Mouse (Mus musculus): ENCODE results near the gene Fkbp10. TPM values are rescaled to one million over a fixed set of nuclear protein-coding genes. Genes with fewer than 3 reads are reported as not detected.

Gene Fkbp10
- 4.4 and 6.1 TPM in 2 replicates for polyA plus RNA-seq (2012; rRNA removed)

DNA sequence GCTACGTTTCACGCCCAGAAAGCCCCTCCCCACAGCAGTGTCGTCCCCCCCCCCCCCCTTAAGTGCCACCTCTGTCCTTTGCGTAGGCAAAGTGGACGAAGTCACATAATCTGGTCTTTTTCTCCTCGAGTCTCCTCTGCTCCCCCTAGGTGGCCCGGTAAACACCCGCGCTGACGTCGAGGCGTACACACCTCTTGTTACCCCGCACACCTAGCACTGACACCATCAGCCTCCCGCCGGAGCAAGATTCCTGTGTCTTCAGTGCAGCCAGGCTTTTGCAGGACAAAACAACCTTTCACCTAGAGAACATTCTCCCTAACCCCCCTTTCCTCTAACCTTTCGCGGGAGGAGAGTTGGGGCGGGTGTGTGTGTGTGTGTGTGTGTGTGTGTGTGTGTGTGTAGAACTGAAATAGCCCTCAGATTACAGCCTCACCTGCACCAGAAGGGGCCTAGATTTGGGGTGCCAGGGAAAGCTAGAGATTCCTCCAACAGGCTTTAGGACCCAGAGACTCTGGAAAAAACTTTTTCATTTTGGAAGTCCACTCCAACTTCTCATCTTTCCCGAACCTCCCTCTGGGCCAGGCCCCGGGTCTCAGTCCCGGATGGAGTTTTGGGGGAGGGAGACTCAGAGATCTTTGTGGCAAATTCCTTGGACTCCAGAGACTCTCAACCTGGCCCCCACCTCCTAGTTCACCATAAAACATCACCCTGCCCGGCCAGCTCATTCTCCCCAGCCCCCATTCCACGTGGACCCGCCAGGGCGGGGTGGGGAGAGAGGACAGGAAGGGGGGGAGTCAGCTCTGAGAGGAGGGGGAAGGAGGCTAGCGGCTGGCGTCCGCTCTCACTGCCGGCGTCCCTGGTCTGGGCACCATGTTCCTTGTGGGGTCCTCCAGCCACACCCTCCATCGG, at the start of gene Fkbp10:
Fkbp10 (plus strand) TSS at position 784 of the 909 bp plus-strand sequence.

GRCm38 (mm10) chr11:100397600-100398389, 17.7 kb upstream of the Fkbp10 start, which contains the start of gene Jup:
TSS of gene Jup (minus strand) at chr11:100397763.

GRCm38 (mm10) chr11:100414021-100414913, 1.2 kb upstream of the Fkbp10 start, which contains the start of gene P3h4:
TSS of gene P3h4 (minus strand) at chr11:100414836.

GRCm38 (mm10) chr11:100441797-100442196, 26.3 kb downstream of the Fkbp10 start, which contains the start of the genes Nt5c3b and Klhl10:
TSS of gene Nt5c3b (minus strand) at chr11:100441808.
TSS of gene Klhl10 (plus strand) at chr11:100441917.

GRCm38 (mm10) chr11:100472197-100472934, 56.9 kb downstream of the Fkbp10 start, which contains the start of gene Klhl11:
TSS of gene Klhl11 (minus strand) at chr11:100472741.

Other genes starting within 250 kb of the Fkbp10 start
- not detected in 2 replicates for gene Krt9, start 222.5 kb upstream of the Fkbp10 start, polyA plus RNA-seq (2012; rRNA removed)
- gene Krt14, start 208.1 kb upstream of the Fkbp10 start, polyA plus RNA-seq (2012; rRNA removed) = 0.17 and 0.45 TPM in 2 replicates
- gene Krt16, start 166.8 kb upstream of the Fkbp10 start, polyA plus RNA-seq (2012; rRNA removed) = not detected in 2 replicates
- gene Krt17, start 154.7 kb upstream of the Fkbp10 start, polyA plus RNA-seq (2012; rRNA removed) = 0.05 and 0.21 TPM in 2 replicates
- not detected in 2 replicates for gene Krt42, start 145.8 kb upstream of the Fkbp10 start, polyA plus RNA-seq (2012; rRNA removed)
- 227 and 233 TPM in 2 replicates for gene Eif1, start 95.8 kb upstream of the Fkbp10 start, polyA plus RNA-seq (2012; rRNA removed)
- gene Gast, start 81.3 kb upstream of the Fkbp10 start, polyA plus RNA-seq (2012; rRNA removed) = not detected in 2 replicates
- gene Hap1, start 59.6 kb upstream of the Fkbp10 start, polyA plus RNA-seq (2012; rRNA removed) = 0.32 and 0.38 TPM in 2 replicates
- gene Jup, start 17.9 kb upstream of the Fkbp10 start, polyA plus RNA-seq (2012; rRNA removed) = 7.5 and 8.3 TPM in 2 replicates
- gene P3h4, start 861 bp upstream of the Fkbp10 start, polyA plus RNA-seq (2012; rRNA removed) = 2.7 and 3.2 TPM in 2 replicates
- 12.3 and 13.1 TPM in 2 replicates for gene Nt5c3b, start 26.1 kb downstream of the Fkbp10 start, polyA plus RNA-seq (2012; rRNA removed)
- gene Klhl10, start 26.2 kb downstream of the Fkbp10 start, polyA plus RNA-seq (2012; rRNA removed) = 0.09 and 0.14 TPM in 2 replicates
- gene Klhl11, start 57.0 kb downstream of the Fkbp10 start, polyA plus RNA-seq (2012; rRNA removed) = 1.5 and 1.6 TPM in 2 replicates
- 41.9 and 48.7 TPM in 2 replicates for gene Acly, start 112.3 kb downstream of the Fkbp10 start, polyA plus RNA-seq (2012; rRNA removed)
- gene Ttc25, start 129.9 kb downstream of the Fkbp10 start, polyA plus RNA-seq (2012; rRNA removed) = 0.01 and 0.03 TPM in 2 replicates
- gene Cnp, start 159.2 kb downstream of the Fkbp10 start, polyA plus RNA-seq (2012; rRNA removed) = 5.7 and 6.5 TPM in 2 replicates
- gene Nkiras2, start 203.5 kb downstream of the Fkbp10 start, polyA plus RNA-seq (2012; rRNA removed) = 13.4 and 15.3 TPM in 2 replicates
- gene Dnajc7, start 204.5 kb downstream of the Fkbp10 start, polyA plus RNA-seq (2012; rRNA removed) = 69.6 and 74.3 TPM in 2 replicates

Measured in liver, embryonic 14 days (tissue).